Mouse (Mus musculus) adrenal gland, adult (tissue): ENCODE measurements around the gene Cnnm3.

ENCODE experiments used
- DNase-seq, 2 experiments: peaks; one replicate each; pipeline ENCODE4 v3.0.0; 2022 to 2023; ENCODE audit warnings: low spot score in 1 of 2; ENCODE audit not compliant: inconsistent age in 2 of 2

Cnnm3 gene

GRCm38 (mm10) chr1:36497312-36497711 lies 14.4 kb upstream of the Cnnm3 start:
- no peak for DNase-seq

GRCm38 (mm10) chr1:36501261-36501660 lies 10.4 kb upstream of the Cnnm3 start:
- DNase-seq, result peak; percentile 51 to 90

- DNase-seq, result no peak
Measured at GRCm38 (mm10) chr1:36508238-36508637, 3.4 kb upstream of the Cnnm3 start.

DNA sequence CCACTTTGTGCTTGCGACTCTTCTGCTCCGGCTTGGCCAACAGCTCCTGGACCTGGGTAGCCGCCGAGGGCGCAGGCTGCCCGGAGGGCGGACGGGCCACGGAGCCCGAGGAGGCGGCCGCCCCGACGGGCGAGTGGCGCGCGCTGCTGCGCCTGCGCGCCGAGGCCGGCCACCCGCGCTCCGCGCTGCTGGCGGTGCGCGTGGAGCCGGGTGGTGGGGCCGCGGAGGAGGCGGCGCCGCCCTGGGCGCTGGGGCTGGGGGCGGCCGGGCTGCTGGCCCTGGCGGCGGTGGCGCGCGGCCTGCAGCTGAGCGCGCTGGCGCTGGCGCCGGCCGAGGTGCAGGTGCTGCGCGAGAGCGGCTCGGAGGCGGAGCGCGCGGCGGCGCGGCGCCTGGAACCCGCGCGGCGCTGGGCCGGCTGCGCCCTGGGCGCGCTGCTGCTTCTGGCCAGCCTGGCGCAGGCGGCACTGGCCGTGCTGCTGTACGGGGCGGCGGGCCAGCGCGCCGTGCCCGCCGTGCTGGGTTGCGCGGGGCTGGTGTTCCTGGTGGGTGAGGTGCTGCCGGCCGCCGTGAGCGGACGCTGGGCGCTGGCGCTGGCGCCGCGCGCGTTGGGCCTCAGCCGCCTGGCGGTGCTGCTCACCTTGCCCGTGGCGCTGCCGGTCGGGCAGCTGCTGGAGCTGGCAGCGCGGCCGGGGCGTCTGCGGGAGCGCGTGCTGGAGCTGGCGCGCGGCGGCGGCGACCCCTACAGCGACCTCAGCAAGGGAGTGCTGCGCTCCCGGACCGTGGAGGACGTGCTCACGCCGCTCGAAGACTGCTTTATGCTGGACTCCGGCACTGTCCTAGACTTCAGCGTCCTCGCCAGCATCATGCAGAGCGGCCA lies 660 bp downstream of the Cnnm3 start:
- peak; percentile 64 to 83 for DNase-seq

DNA sequence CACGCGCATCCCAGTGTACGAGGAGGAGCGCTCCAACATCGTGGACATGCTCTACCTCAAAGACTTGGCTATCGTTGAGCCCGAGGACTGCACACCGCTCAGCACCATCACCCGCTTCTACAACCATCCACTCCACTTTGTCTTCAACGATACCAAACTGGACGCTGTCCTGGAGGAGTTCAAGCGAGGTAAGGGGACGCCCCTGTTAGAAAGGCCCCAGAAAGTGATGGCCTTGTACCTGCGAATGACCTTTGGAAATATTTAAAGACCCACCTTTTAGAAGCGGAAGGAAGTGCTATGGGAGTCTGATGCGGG lies 1.3 kb downstream of the Cnnm3 start:
- DNase-seq, result no peak

- DNase-seq, result peak in 1 of 2 experiments; percentile 69
Measured at GRCm38 (mm10) chr1:36513310-36513709, 1.6 kb downstream of the Cnnm3 start.

DNA sequence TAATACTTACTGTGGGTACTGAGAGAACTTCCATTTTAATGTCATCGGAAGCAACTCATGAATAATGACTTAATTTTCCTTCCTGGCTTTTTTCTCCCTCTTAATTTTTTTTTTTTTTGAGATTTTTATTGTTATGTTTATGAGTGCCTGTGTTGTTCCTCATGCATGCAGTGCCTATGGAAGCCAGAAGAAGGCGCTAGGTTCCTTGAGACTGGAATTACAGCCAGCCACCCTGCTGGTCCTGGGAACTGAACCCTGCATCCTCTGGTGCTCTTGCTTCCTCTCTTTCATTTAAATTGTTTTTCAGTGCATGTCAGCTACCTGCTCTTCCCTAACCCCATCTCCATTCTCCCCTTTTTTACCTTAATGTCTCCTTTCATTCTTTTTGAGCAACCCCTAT lies 2.1 kb downstream of the Cnnm3 start:
- peak in 1 of 2 experiments; percentile 70 for DNase-seq

DNA sequence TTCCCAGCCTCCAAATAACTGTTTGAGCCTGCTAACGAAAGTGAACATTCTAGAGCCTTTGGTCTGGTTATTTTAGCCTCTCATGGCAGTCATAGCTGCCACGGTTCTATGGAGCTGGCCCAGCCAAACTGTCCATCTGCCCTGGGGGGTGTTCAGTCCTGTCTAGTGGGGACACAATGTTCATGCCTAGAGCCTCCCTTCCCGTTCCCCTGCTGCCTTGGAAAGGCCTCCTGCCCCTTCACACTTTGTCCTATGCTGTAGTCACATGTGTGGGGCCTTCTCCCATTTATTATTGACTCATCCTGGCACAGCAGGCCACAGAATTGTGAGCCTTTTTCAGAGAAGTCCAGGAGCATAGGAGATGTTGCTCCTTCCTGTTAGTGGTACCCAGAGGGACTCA lies 6.6 kb downstream of the Cnnm3 start:
- DNase-seq, result no peak

DNA sequence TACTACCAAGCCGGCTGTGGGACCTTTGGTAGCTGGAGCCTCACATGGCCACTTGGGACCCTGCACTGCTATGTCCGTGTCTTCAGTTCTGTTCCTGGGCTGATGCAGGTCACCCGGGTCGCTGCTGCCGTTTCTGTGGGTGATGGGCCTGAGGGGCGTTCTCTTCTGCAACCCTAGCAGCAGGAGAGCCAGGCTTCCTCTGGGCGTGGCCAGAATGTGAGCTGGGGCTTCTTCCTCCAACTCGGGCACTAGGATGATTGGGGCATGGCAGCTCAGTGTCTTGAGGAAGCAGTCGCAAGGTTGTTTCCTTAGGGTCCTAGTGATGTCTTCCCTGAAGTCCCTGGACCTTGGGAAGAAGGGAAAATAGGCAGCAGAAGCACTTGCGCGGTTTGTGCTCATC lies 8.0 kb downstream of the Cnnm3 start:
- DNase-seq, result no peak

- DNase-seq, result no peak
Measured at GRCm38 (mm10) chr1:36522210-36522609, 10.5 kb downstream of the Cnnm3 start.

GRCm38 (mm10) chr1:36523332-36524013 lies 11.8 kb downstream of the Cnnm3 start:
- DNase-seq, result no peak

GRCm38 (mm10) chr1:36524058-36524457 lies 12.4 kb downstream of the Cnnm3 start:
- DNase-seq, result no peak

DNA sequence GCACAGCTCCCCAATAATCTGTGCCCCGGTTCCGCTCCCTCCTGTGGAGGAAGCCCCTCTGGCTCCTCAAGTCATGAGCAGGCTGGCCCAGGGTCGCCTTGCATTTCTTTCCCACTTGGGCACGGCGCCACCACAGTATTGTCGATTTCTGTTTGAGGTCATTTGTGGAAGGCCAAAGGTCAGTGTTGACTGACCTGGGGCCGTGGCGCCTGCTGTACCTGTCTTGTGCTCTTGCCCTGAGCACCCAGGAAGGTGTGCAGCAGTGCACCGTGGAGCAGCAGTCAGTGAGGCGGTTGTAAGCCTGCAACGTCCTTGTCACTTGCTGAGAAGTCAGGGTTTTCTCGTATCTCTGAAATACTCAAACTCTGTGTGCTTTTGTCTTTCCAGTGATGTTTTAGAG lies 14.1 kb downstream of the Cnnm3 start:
- DNase-seq, result no peak

- DNase-seq, result no peak
Measured at GRCm38 (mm10) chr1:36526903-36527302, 15.2 kb downstream of the Cnnm3 start.

DNA sequence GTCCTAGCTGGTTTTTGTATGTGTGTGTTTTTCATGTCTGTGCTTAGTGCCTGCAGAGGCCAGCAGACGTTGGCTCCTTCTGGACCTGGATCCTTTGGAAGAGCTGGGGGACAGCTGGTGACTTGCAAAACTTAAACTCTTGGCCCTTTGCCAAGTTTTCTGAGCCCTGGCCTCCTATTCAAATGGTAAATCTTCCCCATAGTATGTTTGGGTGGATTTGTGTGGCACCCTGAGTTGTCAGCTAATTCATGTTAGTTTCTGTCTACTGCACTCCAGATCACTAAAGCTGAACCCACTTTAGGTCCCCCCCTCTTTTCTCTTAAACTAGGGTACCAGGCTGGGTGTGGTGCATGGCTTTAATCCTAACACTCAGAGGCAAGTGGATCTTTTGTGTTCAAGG lies 16.7 kb downstream of the Cnnm3 start:
- DNase-seq, result peak in 1 of 2 experiments; percentile 66

GRCm38 (mm10) chr1:36529274-36529673 lies 17.6 kb downstream of the Cnnm3 start:
- no peak for DNase-seq

GRCm38 (mm10) chr1:36529875-36530274 lies 18.2 kb downstream of the Cnnm3 start:
- DNase-seq, result no peak

- DNase-seq, result no peak
Measured at GRCm38 (mm10) chr1:36530485-36530884, 18.8 kb downstream of the Cnnm3 start.

GRCm38 (mm10) chr1:36530962-36531361 lies 19.3 kb downstream of the Cnnm3 start:
- DNase-seq, result no peak

GRCm38 (mm10) chr1:36531461-36531860 lies 19.8 kb downstream of the Cnnm3 start:
- no peak for DNase-seq

DNA sequence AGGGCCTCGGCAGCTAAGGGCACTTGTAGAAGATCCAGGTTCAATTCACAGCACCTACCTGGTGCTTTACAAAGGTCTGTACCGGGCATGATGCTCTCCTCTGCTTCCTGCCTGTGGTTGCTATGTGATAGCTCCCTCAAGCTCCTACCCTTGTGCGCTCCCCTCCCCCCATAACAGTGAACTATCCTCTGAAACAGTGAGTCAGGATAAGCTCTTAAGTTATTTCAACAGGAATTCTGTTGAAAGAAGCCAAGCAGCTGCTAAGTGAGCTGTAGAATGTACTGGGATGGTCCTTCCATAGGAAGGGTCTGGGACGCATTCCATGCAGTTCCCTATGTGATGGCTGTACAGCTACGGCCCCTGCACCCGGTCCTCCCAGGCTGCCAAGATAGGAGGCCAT lies 21.9 kb downstream of the Cnnm3 start:
- DNase-seq, result no peak

DNA sequence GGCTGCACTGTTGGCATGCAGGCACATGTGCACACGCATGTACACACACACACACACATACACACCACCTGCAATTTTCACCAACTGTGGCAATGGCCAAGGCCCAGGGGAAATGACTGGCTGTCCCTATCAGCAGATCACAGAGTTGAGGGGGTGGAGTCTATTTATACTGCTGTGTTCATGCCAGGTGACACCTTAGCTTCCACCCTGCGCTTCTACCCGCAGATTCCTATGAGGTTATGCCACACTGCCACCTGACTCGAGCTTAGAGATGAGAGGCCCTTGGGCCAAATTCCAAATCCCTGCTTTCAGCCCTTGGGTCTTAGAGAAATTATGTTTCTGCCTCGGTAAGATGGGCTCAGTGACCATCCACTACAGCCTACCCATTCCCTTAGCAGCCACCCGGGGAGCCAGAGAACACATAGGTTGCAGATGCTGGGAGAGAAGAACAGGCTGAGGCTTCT lies 23.0 kb downstream of the Cnnm3 start:
- no peak for DNase-seq
